Mouse (Mus musculus) stomach, postnatal 0 days (tissue): ENCODE measurements at regions not wholly inside any gene's neighbourhood (a gene's known extent, or its start where the extent isn't known, plus 50 kb on each side); places are given as distances from the start of the nearest gene placed in this dataset.

ENCODE experiments used
- CTCF ChIP-seq: IDR thresholded peaks from 2 replicates; pipeline ENCODE4 v1.5.1; 2016; ENCODE audit warnings: antibody characterized with exemption, low read depth, mild to moderate bottlenecking, moderate library complexity
- EP300 ChIP-seq: optimal IDR thresholded peaks from 2 replicates; pipeline ENCODE3; 2016; ENCODE audit warnings: antibody characterized with exemption

GRCm38 (mm10) chr6:32710208-32710607, 122.2 kb upstream of the Plxna4 start:
- TF ChIP-seq EP300 (no peak), CTCF (no peak)
